Mouse (Mus musculus) C2C12 (cell line): ENCODE measurements around the gene Klrd1.

ENCODE experiments used
- CTCF ChIP-seq: IDR thresholded peaks from one replicate; pipeline ENCODE4 v1.5.1; 2011; ENCODE audit not compliant: control insufficient read depth, insufficient read depth, insufficient read length
- MYOG ChIP-seq: IDR thresholded peaks from one replicate; pipeline ENCODE4 v1.6.1; 2011; ENCODE audit not compliant: control insufficient read depth, insufficient read length; ENCODE audit errors: extremely low read depth

- no peak for TF ChIP-seq CTCF
- no peak for TF ChIP-seq MYOG
Observed at GRCm38 (mm10) chr6:129575315-129575714, 16.3 kb upstream of the Klrd1 start.
